Mouse (Mus musculus) megakaryocyte, adult 5-6 weeks (primary cell): Measurements from ENCODE around the gene Tent4a. TPM values are rescaled to one million over a fixed set of nuclear protein-coding genes. Genes with fewer than 3 reads are reported as not detected.

Experiments
- ATAC-seq: 2 replicates; pipeline ENCODE4 v1.8.0; 2016; ENCODE audit warnings: mild to moderate bottlenecking, inconsistent platforms; ENCODE audit not compliant: poor library complexity, severe bottlenecking
- total RNA-seq, 2 experiments: library from RNA; stranded (forward) in 1 of 2; stranded (reverse) in 1 of 2; fragments of 153-499, 151-499 nt in 1 of 2; fragments of 221-1000, 200-1000 nt in 1 of 2; gene quantifications; 2 replicates each; pipeline versions ENCODE4 v1.2.3 to v1.2.4; 2015 to 2017

Tent4a gene
- total RNA-seq, 2 experiments from 2014 or later: 10.2 to 10.4 TPM

GRCm38 (mm10) chr13:69547488-69548180 is 13.2 kb upstream of the Tent4a start:
- ATAC-seq: no peak

- peak; percentile 85 for ATAC-seq
Measured at GRCm38 (mm10) chr13:69545019-69545418, 10.6 kb upstream of the Tent4a start.

- no peak for ATAC-seq
Measured at GRCm38 (mm10) chr13:69543595-69543994, 9.2 kb upstream of the Tent4a start.

- ATAC-seq: no peak
Measured at GRCm38 (mm10) chr13:69542571-69543352, 8.3 kb upstream of the Tent4a start.

GRCm38 (mm10) chr13:69541776-69542175 is 7.4 kb upstream of the Tent4a start:
- ATAC-seq: no peak

- ATAC-seq: no peak
Measured at GRCm38 (mm10) chr13:69541209-69541608, 6.8 kb upstream of the Tent4a start.

GRCm38 (mm10) chr13:69538327-69538726 is 3.9 kb upstream of the Tent4a start:
- ATAC-seq: no peak

- ATAC-seq: no peak
Measured at GRCm38 (mm10) chr13:69537366-69537765, 2.9 kb upstream of the Tent4a start.

GRCm38 (mm10) chr13:69536021-69536420 is 1.6 kb upstream of the Tent4a start:
- ATAC-seq: no peak

- ATAC-seq: peak; percentile 73
Measured at GRCm38 (mm10) chr13:69534654-69535551, 486 bp upstream of the Tent4a start.

GRCm38 (mm10) chr13:69533405-69534333 is 748 bp downstream of the Tent4a start, which contains the start of gene Nsun2:
Gene Nsun2, plus strand, starts transcription at chr13:69533746.
- peak; percentile 17 for ATAC-seq

GRCm38 (mm10) chr13:69532893-69533404 is 1.5 kb downstream of the Tent4a start:
- no peak; the same call in 1 of the 2 replicates for ATAC-seq

GRCm38 (mm10) chr13:69532101-69532892 is 2.1 kb downstream of the Tent4a start:
- ATAC-seq: no peak

GRCm38 (mm10) chr13:69531431-69531830 is 3.0 kb downstream of the Tent4a start:
- no peak for ATAC-seq

GRCm38 (mm10) chr13:69530951-69531350 is 3.5 kb downstream of the Tent4a start:
- no peak for ATAC-seq

- no peak for ATAC-seq
Measured at GRCm38 (mm10) chr13:69530156-69530555, 4.3 kb downstream of the Tent4a start.

- no peak for ATAC-seq
Measured at GRCm38 (mm10) chr13:69528531-69528930, 5.9 kb downstream of the Tent4a start.

GRCm38 (mm10) chr13:69525867-69526266 is 8.6 kb downstream of the Tent4a start:
- 0 out of 2 replicates have a peak, but pooled peaks have one; percentile 20 for ATAC-seq

GRCm38 (mm10) chr13:69524158-69524530 is 10.3 kb downstream of the Tent4a start:
- no peak for ATAC-seq
